Mouse (Mus musculus) heart, adult 2 months (tissue): ENCODE data around the gene Porcn. TPM values are rescaled to one million over a fixed set of nuclear protein-coding genes. Genes with fewer than 3 reads are reported as not detected.

ENCODE experiments used
- DNase-seq, 2 experiments: peaks; one replicate each; pipeline ENCODE4 v3.0.0; 2021
- H3K27ac ChIP-seq: fragments of 200-600 bp; 2 replicates; pipeline ENCODE4 v1.8.1; 2022
- H3K27me3 ChIP-seq: fragments of 200-500 bp; 2 replicates; pipeline ENCODE4 v1.6.1; 2012; ENCODE audit warnings: mild to moderate bottlenecking, low read length, inconsistent platforms, mixed read lengths; ENCODE audit not compliant: control insufficient read depth, insufficient read depth
- H3K36me3 ChIP-seq: fragments of 200-500 bp; 2 replicates; pipeline ENCODE4 v1.6.1; 2012; ENCODE audit warnings: low read length, inconsistent platforms; ENCODE audit not compliant: control insufficient read depth, insufficient read depth
- H3K4me1 ChIP-seq: fragments of 200-500 bp; 2 replicates; pipeline ENCODE4 v1.6.1; 2011; ENCODE audit warnings: low read length; ENCODE audit not compliant: control insufficient read depth, insufficient read depth
- H3K4me3 ChIP-seq: fragments of 200-600 bp; 2 replicates; pipeline ENCODE4 v1.8.1; 2022
- H3K79me2 ChIP-seq: fragments of 200-500 bp; replicated peaks from 2 replicates; pipeline ENCODE4 v1.6.1; 2012; ENCODE audit warnings: mild to moderate bottlenecking, inconsistent platforms, low read length, moderate library complexity, mixed read lengths; ENCODE audit not compliant: control insufficient read depth, insufficient read depth
- H3K9ac ChIP-seq: fragments of 200-500 bp; 2 replicates; pipeline ENCODE4 v1.6.1; 2012; ENCODE audit warnings: low read depth, mild to moderate bottlenecking, control low read depth, inconsistent platforms, low read length, mixed read lengths
- CTCF ChIP-seq: fragments of 200-600 bp; IDR thresholded peaks from 2 replicates; pipeline ENCODE4 v1.8.1; 2022; ENCODE audit warnings: antibody characterized with exemption, mild to moderate bottlenecking, moderate library complexity
- EP300 ChIP-seq: fragments of 200-500 bp; IDR thresholded peaks from 2 replicates; pipeline ENCODE4 v1.6.1; 2011; ENCODE audit warnings: low read depth, low read length, control low read depth; ENCODE audit not compliant: insufficient read depth
- POLR2A ChIP-seq: fragments of 200-500 bp; IDR thresholded peaks from 2 replicates; pipeline ENCODE4 v1.6.1; 2011; ENCODE audit warnings: mild to moderate bottlenecking, low read depth, low read length, control low read depth; ENCODE audit not compliant: insufficient read depth
- WGBS: fragments of 180-500 bp; shearing (Covaris S2); methylation state at CpG from one replicate; pipeline ENCODE4 v1.1.7; 2018; 5-methylcytosine and 5-hydroxymethylcytosine counted together
- intact Hi-C: fragments of 180-260 bp; cut with DNase I; formaldehyde crosslinking; loops from one replicate; pipeline ENCODE4 v1.15.1; 2025
- long read RNA-seq: library from polyadenylated mRNA; stranded (forward); transcript quantifications from one replicate; pipeline ENCODE4 v2.0.0, GENCODE M21; 2021
- polyA plus RNA-seq: library from polyadenylated mRNA; depleted of rRNA; stranded (reverse); fragments of >200 nt; gene quantifications from 2 replicates; pipeline ENCODE4 v1.2.3, GENCODE M21; 2012; rRNA removed
- total RNA-seq, 2 experiments: library from RNA; stranded (reverse); gene quantifications; 2 replicates each; pipeline ENCODE4 v1.2.3; 2021

Gene Porcn
- 1 to 10 TPM; 2.3 to 2.9 TPM for total RNA-seq
- polyA plus RNA-seq, result 11.9 and 15.8 TPM in 2 replicates
- long read RNA-seq, partial matches to known transcripts, result 0 of 2 reads
- long read RNA-seq, other reads (novel, unspliced or antisense), result 1 of 2 reads

- Histone ChIP-seq H3K27ac (peak within 1 kb of the TSS; percentile 43; the same call in 1 of the 2 replicates), H3K4me1 (no peaks in the 10 kb centered on the region), H3K79me2 (no peaks in the 10 kb centered on the region), H3K4me3 (peak within 1 kb of the TSS; percentile 58), H3K9ac (peak within 1 kb of the TSS; percentile 88), H3K36me3 (no peaks in the 10 kb centered on the region), H3K27me3 (no peaks in the 10 kb centered on the region)
- intact Hi-C loops, result loop anchor here (5.0 kb wide), 1 partner anchor 41 kb away; no protein-coding TSS in a partner anchor
- WGBS, result 11% methylated on average over 46 of the region's 46 CpGs
- TF ChIP-seq EP300 (no peak), CTCF (no peak), POLR2A (peak; percentile 51; the same call in 1 of the 2 replicates)
- peak; percentile 84 to 87 for DNase-seq
These were observed at the start of gene Porcn for GRCm38 (mm10) chrX:8206015-8206693. Porcn (minus strand) TSS chrX:8206525.

GRCm38 (mm10) chrX:8255807-8256206 is 49.5 kb upstream of the Porcn start:
- no peak overlapping the region for H3K4me3 ChIP-seq
- no peaks in the 10 kb centered on the region for H3K27me3 ChIP-seq
- H3K79me2 ChIP-seq, result no peaks in the 10 kb centered on the region
- no peaks in the 10 kb centered on the region for H3K4me1 ChIP-seq
- no peak for DNase-seq
- no peak overlapping the region for H3K27ac ChIP-seq
- no peaks in the 10 kb centered on the region for H3K36me3 ChIP-seq
- intact Hi-C loops, result loop anchor here (10.0 kb wide), 2 partner anchors 111 to 181 kb away; partner anchors contain the start of genes Rbm3 and Suv39h1
- H3K9ac ChIP-seq, result no peak overlapping the region
- 19% methylated on average over 5 of the region's 6 CpGs for WGBS
- TF ChIP-seq CTCF, result peak; percentile 21; the same call in 1 of the 2 replicates
- TF ChIP-seq EP300, result no peak

GRCm38 (mm10) chrX:8253711-8254110 is 47.4 kb upstream of the Porcn start:
- Histone ChIP-seq H3K4me1 (no peaks in the 10 kb centered on the region), H3K27me3 (no peaks in the 10 kb centered on the region), H3K4me3 (no peak overlapping the region), H3K9ac (no peak overlapping the region), H3K36me3 (no peaks in the 10 kb centered on the region), H3K27ac (no peak overlapping the region), H3K79me2 (no peaks in the 10 kb centered on the region)
- no peak for DNase-seq
- intact Hi-C loops, result loop anchor here (10.0 kb wide), 2 partner anchors 109 to 179 kb away; partner anchors contain the start of genes Rbm3 and Suv39h1
- TF ChIP-seq CTCF (no peak), EP300 (no peak), POLR2A (no peak)
- WGBS, result 87% methylated on average over 2 of the region's 2 CpGs

- TF ChIP-seq CTCF, result no peak
- no peak for TF ChIP-seq EP300
- TF ChIP-seq POLR2A, result peak; percentile 66
- Histone ChIP-seq H3K27ac (peak within 1 kb of the TSS; percentile 92), H3K4me3 (peak within 1 kb of the TSS; percentile 52), H3K36me3 (no peaks in the 10 kb centered on the region), H3K9ac (peak within 1 kb of the TSS; percentile 80), H3K27me3 (no peaks in the 10 kb centered on the region), H3K79me2 (no peaks in the 10 kb centered on the region), H3K4me1 (no peaks in the 10 kb centered on the region)
- intact Hi-C loops, result loop anchor here (10.0 kb wide), 2 partner anchors 108 to 178 kb away; partner anchors contain the start of genes Rbm3 and Suv39h1
- DNase-seq, result peak; percentile 80 to 88
- 16% methylated on average over 45 of the region's 45 CpGs for WGBS
These were observed 46.3 kb upstream of the Porcn start, which contains the start of gene Ftsj1 for GRCm38 (mm10) chrX:8252334-8253285. Ftsj1 (minus strand) TSS chrX:8252406.

- H3K27me3 ChIP-seq, result no peaks in the 10 kb centered on the region
- H3K27ac ChIP-seq, result peak overlapping the region; percentile 92
- WGBS, result 14% methylated on average over 18 of the region's 18 CpGs
- H3K4me1 ChIP-seq, result no peaks in the 10 kb centered on the region
- H3K4me3 ChIP-seq, result peak overlapping the region; percentile 52
- no peak for TF ChIP-seq CTCF
- TF ChIP-seq EP300, result no peak
- peak; percentile 64; the same call in 1 of the 2 replicates for TF ChIP-seq POLR2A
- intact Hi-C loops, result loop anchor here (10.0 kb wide), 2 partner anchors 107 to 177 kb away; partner anchors contain the start of genes Rbm3 and Suv39h1
- H3K36me3 ChIP-seq, result no peaks in the 10 kb centered on the region
- H3K9ac ChIP-seq, result peak overlapping the region; percentile 67
- DNase-seq, result no peak
- H3K79me2 ChIP-seq, result no peaks in the 10 kb centered on the region
These were observed 45.5 kb upstream of the Porcn start for GRCm38 (mm10) chrX:8251789-8252333.
